Mouse (Mus musculus) CD8-positive naive resting alpha-beta T cell, adult 57 days (primary cell): ENCODE data around the gene Usp9y. TPM values are rescaled to one million over a fixed set of nuclear protein-coding genes. Genes with fewer than 3 reads are reported as not detected.

Source experiments
- total RNA-seq: library from RNA; stranded (reverse); gene quantifications from one replicate; pipeline ENCODE4 v1.2.4, GENCODE M21; 2023

Usp9y gene
- not detected for total RNA-seq

GRCm38 (mm10) chrY:1459682-1460081, at the start of gene Usp9y:
Gene Usp9y (minus strand): TSS chrY:1459782.

GRCm38 (mm10) chrY:1286171-1286795, 173.3 kb downstream of the Usp9y start, which contains the start of gene Ddx3y:
Gene Ddx3y (minus strand): TSS chrY:1286629.

Other genes starting within 250 kb of the Usp9y start
- 45.9 TPM for gene Uty, start 214.0 kb downstream of the Usp9y start, total RNA-seq
- 105 TPM for gene Ddx3y, start 173.2 kb downstream of the Usp9y start, total RNA-seq